Mouse (Mus musculus): ENCODE measurements around the gene Plgrkt.

DNA sequence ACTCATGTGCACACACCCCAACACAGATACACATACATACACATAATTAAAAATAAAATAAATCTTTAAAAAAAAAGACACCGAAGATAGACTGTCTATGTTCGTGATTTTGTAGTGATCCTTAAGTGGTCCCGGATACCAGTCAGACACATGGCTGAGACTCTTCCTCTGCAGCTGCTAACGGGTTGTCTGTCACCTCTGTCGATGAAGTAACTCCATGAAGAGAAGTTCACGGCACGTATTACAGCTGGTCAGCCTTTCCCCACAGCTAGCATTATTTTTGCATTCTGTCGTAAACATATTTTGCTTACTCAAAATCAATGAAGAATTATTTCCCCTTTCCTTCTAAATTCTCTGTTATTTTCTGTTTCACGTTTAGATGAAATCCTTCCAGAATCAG lies 26.1 kb upstream of the Plgrkt start:
- no peak for TF ChIP-seq CTCF (IDR thresholded peaks at IDR 0.05; ENCODE audit: low read depth)
- no peak for TF ChIP-seq EP300 (IDR thresholded peaks at IDR 0.05; ENCODE audit: low read depth)

Data from heart, postnatal 0 days (tissue).